Mouse (Mus musculus): ENCODE results near the gene Vmn1r204.
"Not testable (repeated sequence)": the region's sequence is repeated elsewhere in the genome, so short reads cannot be mapped to it uniquely, and the experiment has no call there.

The Vmn1r204 gene

GRCm38 (mm10) chr13:22552898-22553297 lies at the start of gene Vmn1r204:
Vmn1r204 (plus strand) TSS chr13:22553198.
- DNase-seq: not testable (repeated sequence)

DNA sequence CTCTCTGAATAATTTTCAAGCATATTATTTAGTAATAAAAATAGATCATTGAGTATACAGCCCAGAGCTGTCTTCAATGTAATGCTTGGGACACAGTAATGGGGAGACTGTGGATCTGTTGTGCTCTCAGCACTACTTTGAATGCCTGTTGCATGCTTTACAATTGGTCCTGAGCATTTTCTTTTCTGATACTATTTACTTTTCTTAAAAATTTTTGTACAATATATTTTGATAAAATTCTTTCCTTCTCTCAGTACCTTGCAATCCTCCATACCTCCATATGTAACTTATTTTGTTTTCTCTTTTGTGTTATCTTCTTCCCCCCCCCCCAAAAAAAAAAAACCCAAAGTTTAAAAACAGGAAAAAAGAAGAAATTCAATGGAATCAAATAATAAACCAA lies 47.7 kb upstream of the Vmn1r204 start, which contains the start of gene Vmn1r202:
Gene Vmn1r202, minus strand, starts transcription at position 101 of the 400 bp plus-strand sequence.
- DNase-seq: no peak

GRCm38 (mm10) chr13:22517814-22518213 lies 35.2 kb upstream of the Vmn1r204 start, which contains the start of gene Vmn1r203:
Vmn1r203 (plus strand) TSS chr13:22518114.
- DNase-seq: no peak

- DNase-seq: not testable (repeated sequence)
Observed at GRCm38 (mm10) chr13:22574911-22575310, 21.9 kb downstream of the Vmn1r204 start.

DNA sequence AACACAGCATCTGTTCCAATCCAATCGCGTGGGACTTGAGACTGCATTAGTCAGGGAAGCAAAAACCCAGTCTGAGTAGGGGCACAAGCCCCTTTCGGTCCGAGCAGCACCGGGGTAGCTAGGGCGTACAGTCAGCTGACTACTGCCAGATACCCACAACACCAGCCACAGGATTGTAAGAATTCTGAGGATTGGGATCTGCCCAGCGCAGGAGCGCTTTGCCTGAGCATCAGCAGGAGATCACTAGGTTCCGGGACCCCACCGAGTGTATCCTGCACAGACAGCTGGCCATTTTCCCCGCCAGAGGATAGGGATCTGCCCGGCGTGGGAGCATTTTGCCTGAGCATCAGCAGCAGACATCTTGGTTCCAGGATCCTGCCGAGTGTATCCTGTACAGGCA lies 30.3 kb downstream of the Vmn1r204 start:
- not testable (repeated sequence) for DNase-seq

DNA sequence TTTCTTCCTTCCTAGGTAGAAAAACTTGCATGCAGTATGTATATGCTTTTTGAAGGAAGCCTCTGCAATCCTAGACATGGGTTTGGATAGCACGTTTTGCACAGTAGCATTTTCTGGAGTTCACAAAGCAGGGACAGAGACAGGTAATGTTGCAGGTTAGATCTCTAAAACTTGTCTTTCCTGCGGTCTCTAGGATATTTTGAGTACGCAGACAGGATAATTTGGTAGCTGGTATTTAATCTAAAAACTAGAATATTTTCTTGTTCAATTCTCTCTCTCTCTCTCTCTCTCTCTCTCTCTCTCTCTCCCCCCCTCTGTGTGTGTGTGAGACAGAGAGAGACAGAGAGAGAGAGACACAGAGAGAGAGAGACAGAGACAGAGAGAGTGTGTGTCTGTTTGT lies 39.9 kb downstream of the Vmn1r204 start, which contains the start of gene Vmn1r205:
Gene Vmn1r205, minus strand, starts transcription at position 101 of the 400 bp plus-strand sequence.
- DNase-seq: no peak
